Mouse (Mus musculus): ENCODE data around the gene Tmem179b.
"Not testable (repeated sequence)": the region's sequence is repeated elsewhere in the genome, so short reads cannot be mapped to it uniquely, and the experiment has no call there.

The Tmem179b gene

GRCm38 (mm10) chr19:8735389-8736159 lies 38.7 kb downstream of the Tmem179b start, which contains the start of gene Wdr74:
Gene Wdr74 (plus strand): TSS chr19:8735827.
- DNase-seq (ENCODE audit: low read depth, low spot score) = peak; percentile 84

- no peak for DNase-seq (ENCODE audit: low read depth, low spot score)
These were observed 39.9 kb downstream of the Tmem179b start for GRCm38 (mm10) chr19:8734334-8734733.

GRCm38 (mm10) chr19:8728335-8729099 lies 45.8 kb downstream of the Tmem179b start:
- not testable (repeated sequence) for DNase-seq (ENCODE audit: low read depth, low spot score)

- no peak for DNase-seq (ENCODE audit: low read depth, low spot score)
These were observed 46.7 kb downstream of the Tmem179b start for GRCm38 (mm10) chr19:8727495-8728114.

GRCm38 (mm10) chr19:8726609-8727390 lies 47.5 kb downstream of the Tmem179b start:
- no peak for DNase-seq (ENCODE audit: low read depth, low spot score)

GRCm38 (mm10) chr19:8725081-8725613 lies 49.1 kb downstream of the Tmem179b start:
- no peak for DNase-seq (ENCODE audit: low read depth, low spot score)

GRCm38 (mm10) chr19:8724392-8724791 lies 49.9 kb downstream of the Tmem179b start:
- no peak for DNase-seq (ENCODE audit: low read depth, low spot score)

- DNase-seq (ENCODE audit: low read depth, low spot score) = no peak
These were observed 50.5 kb downstream of the Tmem179b start for GRCm38 (mm10) chr19:8723574-8724346.

- peak; percentile 98 for DNase-seq (ENCODE audit: low read depth, low spot score)
These were observed 51.2 kb downstream of the Tmem179b start, which contains the start of gene Slc3a2 for GRCm38 (mm10) chr19:8722907-8723573. Gene Slc3a2 (minus strand): TSS chr19:8723369.

GRCm38 (mm10) chr19:8722559-8722906 lies 51.7 kb downstream of the Tmem179b start:
- DNase-seq (ENCODE audit: low read depth, low spot score) = no peak
